Mouse (Mus musculus): Measurements from ENCODE around the gene Nadsyn1.

Gene Nadsyn1

DNA sequence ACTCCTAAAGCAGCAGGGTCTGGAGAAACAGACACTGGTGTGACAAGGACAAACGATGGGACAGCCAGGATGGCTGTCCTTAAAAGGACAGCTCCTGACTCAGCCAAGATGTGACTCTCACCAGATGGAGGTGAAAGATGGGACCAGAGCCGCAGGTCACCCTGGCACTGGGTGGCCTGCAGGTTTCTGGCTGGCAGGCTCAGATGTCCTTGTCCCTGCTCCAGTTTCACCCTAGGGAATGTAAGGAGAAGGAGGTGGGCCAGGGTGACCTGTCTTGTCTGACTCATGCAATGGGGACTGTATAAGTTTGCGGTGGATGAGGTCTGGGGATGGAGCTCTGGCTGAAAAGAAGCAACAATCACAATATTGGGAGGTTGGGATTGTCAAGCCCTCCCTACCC is 70.0 kb downstream of the Nadsyn1 start:
- no peak for DNase-seq

DNA sequence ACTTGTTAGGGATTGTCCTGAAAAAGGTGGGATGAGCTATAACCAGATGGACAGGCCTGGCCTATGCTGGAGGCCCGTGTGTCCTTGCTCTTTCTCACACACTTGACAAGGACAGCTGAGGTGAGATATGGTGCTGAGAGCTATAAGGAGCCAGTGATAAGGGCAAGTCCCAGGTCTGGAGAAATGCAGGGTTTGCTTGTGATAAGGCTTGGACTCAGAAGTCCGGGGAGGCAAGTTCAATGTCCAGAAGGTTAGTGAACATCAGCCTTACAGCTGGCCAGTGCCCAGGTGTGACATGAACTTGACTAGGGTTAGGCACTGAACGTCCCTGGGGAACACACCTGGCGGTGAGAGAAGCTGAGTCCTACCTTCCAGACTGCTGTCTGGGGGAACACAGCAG is 70.6 kb downstream of the Nadsyn1 start:
- no peak for DNase-seq

DNA sequence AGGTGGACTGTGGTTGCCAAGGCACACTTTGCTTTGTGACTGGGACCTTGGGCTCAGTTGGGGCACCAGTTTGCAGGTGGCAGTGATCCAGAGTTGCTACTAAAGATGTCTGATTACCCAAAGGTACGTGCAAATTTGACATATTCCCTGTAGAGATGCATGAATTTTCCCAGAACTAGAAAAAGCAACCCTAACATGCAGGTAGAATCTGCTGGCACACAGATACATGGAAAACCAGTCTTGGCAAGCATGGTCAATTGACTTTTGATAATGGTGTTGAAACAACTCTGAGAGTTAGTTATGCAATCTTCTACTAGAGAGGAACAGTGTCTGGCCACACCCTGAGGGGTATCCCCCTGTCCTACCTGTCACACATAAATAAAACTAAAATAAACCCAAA is 71.3 kb downstream of the Nadsyn1 start:
- no peak for DNase-seq

DNA sequence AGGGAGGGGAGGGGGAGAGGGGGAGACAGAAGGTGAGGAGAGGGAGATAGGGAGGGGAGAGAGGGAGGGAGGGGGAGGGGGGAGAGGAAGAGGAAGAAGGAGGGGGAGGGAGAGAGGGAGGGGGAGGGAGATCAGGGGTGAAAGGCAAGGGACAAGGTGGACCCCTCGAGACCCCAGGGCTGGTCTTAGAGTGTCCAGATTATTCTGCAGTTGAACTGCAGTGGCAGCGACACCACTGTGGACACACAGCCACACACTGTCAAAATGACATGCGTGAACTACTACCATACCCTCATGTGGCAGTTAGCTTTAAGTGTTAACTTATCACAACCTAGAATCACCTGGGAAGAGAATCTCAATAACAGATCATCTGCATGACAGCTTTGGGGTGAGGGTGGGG is 73.6 kb downstream of the Nadsyn1 start:
- DNase-seq, result no peak

DNA sequence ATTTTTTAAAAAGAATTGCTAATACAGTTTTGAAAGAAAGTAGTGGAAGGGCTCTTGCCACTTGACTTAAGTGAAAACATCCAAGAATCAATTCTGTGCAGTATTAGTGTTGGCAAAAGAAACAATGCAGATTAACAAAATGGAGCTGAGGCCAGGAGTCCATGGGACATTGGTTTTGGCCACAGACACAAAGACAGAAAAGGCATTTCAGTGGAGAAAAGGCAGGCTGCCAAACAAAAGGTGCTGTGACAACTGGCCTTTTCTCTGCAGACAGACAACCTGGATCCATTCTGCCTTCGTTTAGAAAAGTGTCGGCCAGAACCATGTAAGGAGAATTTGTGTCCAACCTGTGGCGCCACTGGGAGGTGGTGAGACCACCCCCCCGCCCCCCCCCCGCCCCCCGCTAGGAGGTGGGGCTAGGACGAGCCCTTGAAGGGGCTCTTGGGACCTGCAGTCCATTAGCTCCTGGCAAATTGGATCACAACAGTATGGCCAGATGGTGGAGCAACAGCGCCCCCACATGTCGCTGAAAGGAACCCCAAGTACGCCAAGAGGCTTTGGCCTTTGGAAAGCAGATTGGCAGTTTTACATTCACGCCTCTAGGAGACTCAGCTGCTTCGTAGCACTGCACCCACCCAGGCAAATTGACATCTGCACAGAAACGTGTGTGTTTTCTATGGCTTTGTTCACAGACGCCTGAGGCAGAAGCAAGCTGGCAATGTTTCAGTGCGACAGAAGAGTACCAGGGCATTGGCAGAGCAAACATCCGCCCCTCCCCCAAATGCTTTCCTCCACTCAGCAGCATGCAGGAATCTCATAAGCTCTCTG is 74.4 kb downstream of the Nadsyn1 start:
- peak; percentile 78 to 82 for DNase-seq

All from thymus, postnatal 36 days (tissue).